Mouse (Mus musculus) intestine, embryonic 14.5 days (tissue): ENCODE data around the gene Moxd1. TPM values are rescaled to one million over a fixed set of nuclear protein-coding genes. Genes with fewer than 3 reads are reported as not detected.
A peak's percentile ranks its signal among the peaks of the same experiment; 100 is the strongest.

ENCODE experiments used
- ATAC-seq: fragments of 200-750 bp; cut with Nextera tagmentation; replicated peaks from 2 replicates; pipeline ENCODE4 v1.8.0; 2017; ENCODE audit warnings: low read depth, moderate number of reproducible peaks, moderate TSS enrichment, moderate library complexity; ENCODE audit not compliant: low FRiP score, low TSS enrichment
- DNase-seq: peaks from one replicate; pipeline ENCODE4 v3.0.0-alpha.2; 2018; ENCODE audit warnings: low spot score
- H3K27ac ChIP-seq: fragments of 300-500 bp; sonication (generic); 2 replicates; pipeline ENCODE4 v1.5.1; 2014; ENCODE audit warnings: low read depth, mild to moderate bottlenecking, control low read depth
- H3K27me3 ChIP-seq: fragments of 300-500 bp; sonication (generic); replicated peaks from 2 replicates; pipeline ENCODE4 v1.6.1; 2014; ENCODE audit warnings: low read length, control low read depth; ENCODE audit not compliant: control insufficient read depth, insufficient read depth
- H3K36me3 ChIP-seq: fragments of 300-500 bp; sonication (generic); 2 replicates; pipeline ENCODE4 v1.6.1; 2014; ENCODE audit warnings: low read length, control low read depth; ENCODE audit not compliant: control insufficient read depth, insufficient read depth
- H3K4me1 ChIP-seq: fragments of 300-500 bp; sonication (generic); replicated peaks from 2 replicates; pipeline ENCODE4 v1.6.1; 2014; ENCODE audit warnings: low read length, control low read depth, mixed read lengths; ENCODE audit not compliant: control insufficient read depth, insufficient read depth
- H3K4me2 ChIP-seq: fragments of 300-500 bp; sonication (generic); 2 replicates; pipeline ENCODE4 v1.6.1; 2014; ENCODE audit warnings: low read length
- H3K4me3 ChIP-seq: fragments of 300-500 bp; sonication (generic); 2 replicates; pipeline ENCODE4 v1.5.1; 2014; ENCODE audit warnings: low read depth, low read length, control low read depth, mixed read lengths
- H3K9ac ChIP-seq: fragments of 300-500 bp; sonication (generic); 2 replicates; pipeline ENCODE4 v1.6.1; 2014; ENCODE audit warnings: mild to moderate bottlenecking, low read length
- H3K9me3 ChIP-seq: fragments of 300-500 bp; sonication (generic); 2 replicates; pipeline ENCODE4 v1.6.1; 2016; ENCODE audit warnings: low read length, control low read depth; ENCODE audit not compliant: control insufficient read depth
- WGBS: fragments of 180-500 bp; shearing (Covaris S2); extraction: QIAGEN DNeasy Blood & Tissue Kit; methylation state at CpG from one replicate; pipeline ENCODE4 v1.1.7; 2014; 5-methylcytosine and 5-hydroxymethylcytosine counted together
- polyA plus RNA-seq: library from polyadenylated mRNA; unstranded; fragments of >200 nt; fragmentation: Nextera tagmentation; extraction: Ambion mirVana; gene quantifications from 2 replicates; pipeline ENCODE4 v1.2.1, GENCODE M21; 2014

Gene Moxd1
- polyA plus RNA-seq = 19.2 and 23.2 TPM in 2 replicates

DNA sequence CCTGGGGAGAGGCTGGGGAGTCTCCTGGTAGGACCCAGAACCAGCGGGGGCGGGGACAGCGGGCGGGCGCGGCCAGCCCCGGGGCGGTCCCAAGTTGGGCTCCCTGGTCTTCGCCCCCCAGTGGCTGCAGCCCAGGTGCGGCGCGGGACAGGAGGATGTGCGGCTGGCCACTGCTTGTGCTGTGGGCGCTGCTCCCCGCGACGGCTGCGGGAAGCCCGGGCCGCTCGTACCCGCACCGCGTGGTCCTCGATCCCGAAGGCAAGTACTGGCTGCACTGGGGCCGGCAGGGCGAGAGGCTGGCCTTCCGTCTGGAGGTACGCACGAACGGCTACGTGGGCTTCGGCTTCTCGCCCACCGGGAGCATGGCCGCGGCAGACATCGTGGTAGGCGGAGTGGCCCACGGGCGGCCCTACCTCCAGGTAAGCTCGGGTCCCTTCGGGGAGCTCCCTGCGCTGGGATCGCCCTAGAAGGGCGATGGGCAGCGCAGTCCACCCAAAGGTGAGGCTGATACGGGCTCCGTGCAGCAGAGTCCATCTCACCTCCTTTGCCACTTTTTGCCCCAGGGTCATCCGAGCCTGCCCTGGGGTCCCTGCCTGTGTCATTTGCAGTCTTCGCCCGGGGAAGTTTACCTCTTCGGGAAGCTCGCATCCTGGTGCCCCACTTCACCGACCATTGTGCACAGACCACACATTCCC is at the start of gene Moxd1:
Moxd1 (plus strand) TSS at position 69 of the 695 bp plus-strand sequence.
- Histone ChIP-seq H3K27me3 (peaks cover 13% of the 10 kb centered on the region), H3K4me3 (peak within 1 kb of the TSS; percentile 49), H3K9ac (peak within 1 kb of the TSS; percentile 40), H3K27ac (no peak within 1 kb of the TSS), H3K9me3 (no peaks in the 10 kb centered on the region), H3K4me2 (peak within 1 kb of the TSS; percentile 83), H3K36me3 (no peaks in the 10 kb centered on the region), H3K4me1 (no peaks in the 10 kb centered on the region)
- 2% methylated on average over 45 of the region's 56 CpGs for WGBS
- peak; percentile 73 for ATAC-seq
- DNase-seq = peak; percentile 73

DNA sequence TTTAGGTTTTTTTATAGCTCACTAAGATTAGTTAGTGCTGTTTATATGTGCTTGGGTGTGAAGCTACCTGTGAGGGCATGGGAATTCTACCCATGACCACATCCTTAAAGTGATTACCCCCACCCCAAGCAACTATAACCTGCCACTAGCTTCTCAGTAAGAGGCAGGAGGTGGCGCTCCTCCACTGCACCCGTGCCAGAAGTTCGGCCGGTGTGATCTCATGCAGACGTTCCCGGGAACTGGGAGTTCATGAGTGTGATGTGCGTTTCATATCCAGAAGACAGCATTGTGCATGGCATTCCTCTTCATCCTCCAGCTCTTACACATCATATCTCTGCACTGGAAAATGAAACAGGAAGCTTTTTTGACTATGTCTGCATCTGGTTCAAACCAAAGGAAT is 32.9 kb upstream of the Moxd1 start:
- no peak for ATAC-seq
- peaks cover 24% of the 10 kb centered on the region for H3K36me3 ChIP-seq
- WGBS = 46% methylated on average over 7 of the region's 7 CpGs
- no peak overlapping the region for H3K4me2 ChIP-seq
- H3K27ac ChIP-seq = no peak overlapping the region
- H3K4me3 ChIP-seq = no peak overlapping the region
- no peak overlapping the region for H3K9ac ChIP-seq
- H3K27me3 ChIP-seq = no peaks in the 10 kb centered on the region
- no peaks in the 10 kb centered on the region for H3K9me3 ChIP-seq
- no peak for DNase-seq
- H3K4me1 ChIP-seq = no peaks in the 10 kb centered on the region

DNA sequence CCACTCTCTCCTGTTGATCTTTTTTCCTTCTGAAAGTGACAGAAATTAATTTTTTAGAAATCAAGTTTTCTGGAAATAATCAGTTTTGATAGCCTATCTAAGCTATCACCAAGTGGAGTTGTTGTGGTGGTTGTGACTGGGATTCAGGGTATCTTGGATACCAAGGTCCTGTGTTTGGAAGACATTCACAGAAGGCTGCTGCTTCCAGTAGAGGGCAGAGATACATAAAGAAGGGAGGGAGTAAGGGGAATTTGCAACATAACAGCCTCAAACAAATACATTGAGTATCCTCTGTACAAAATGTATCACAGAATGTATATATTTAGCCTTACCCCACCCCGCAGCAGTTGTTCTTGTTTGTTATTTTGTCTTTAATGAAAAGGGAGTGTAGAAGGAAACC is 31.3 kb upstream of the Moxd1 start:
- no peak overlapping the region for H3K4me3 ChIP-seq
- H3K27ac ChIP-seq = no peak overlapping the region
- no peak overlapping the region for H3K4me2 ChIP-seq
- no peaks in the 10 kb centered on the region; the same call in 1 of the 2 replicates for H3K9me3 ChIP-seq
- H3K4me1 ChIP-seq = no peaks in the 10 kb centered on the region
- 44% methylated on average over 1 of the region's 1 CpGs for WGBS
- ATAC-seq (no peak), DNase-seq (no peak)
- no peaks in the 10 kb centered on the region for H3K27me3 ChIP-seq
- H3K36me3 ChIP-seq = peaks cover 15% of the 10 kb centered on the region
- H3K9ac ChIP-seq = no peak overlapping the region

DNA sequence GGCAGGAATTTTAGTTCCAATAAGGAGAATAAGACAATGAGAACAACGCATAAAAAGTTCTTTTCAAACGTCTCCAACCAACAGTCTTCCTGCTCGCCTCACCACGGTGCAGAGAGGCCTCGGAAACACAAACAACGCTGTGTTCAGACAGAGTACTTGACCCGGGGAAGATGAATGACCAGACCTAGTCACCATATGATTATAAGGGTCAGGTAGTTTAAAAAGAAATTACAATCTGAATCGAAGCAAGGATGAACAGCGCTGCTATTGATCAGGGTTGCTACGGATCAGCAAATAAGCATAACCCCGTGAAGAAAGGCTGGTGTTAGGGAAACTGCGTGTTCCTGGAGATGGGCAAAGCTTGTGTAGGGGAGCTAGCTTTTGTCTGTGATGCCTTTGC is 24.0 kb upstream of the Moxd1 start:
- ATAC-seq = no peak
- 52% methylated on average over 12 of the region's 12 CpGs for WGBS

DNA sequence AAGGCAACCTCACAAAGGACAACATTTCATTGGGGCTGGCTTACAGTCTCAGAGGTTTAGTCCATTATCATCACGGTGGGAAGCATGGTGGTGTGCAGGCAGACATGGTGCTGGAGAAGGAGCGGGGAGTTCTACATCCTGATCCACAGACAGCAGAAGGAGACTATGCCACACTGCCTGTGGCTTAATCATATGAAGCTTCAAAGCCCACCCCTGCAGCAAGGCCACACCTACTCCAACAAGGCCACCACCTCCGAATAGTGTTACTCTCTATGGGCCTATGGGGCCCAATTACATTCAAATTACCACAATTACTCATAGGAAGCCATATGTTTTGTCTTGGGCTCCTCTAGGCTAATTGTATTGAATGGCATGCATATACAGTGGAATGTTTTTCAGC is 23.2 kb upstream of the Moxd1 start:
- Histone ChIP-seq H3K27me3 (no peaks in the 10 kb centered on the region), H3K27ac (no peak overlapping the region), H3K9me3 (no peaks in the 10 kb centered on the region; the same call in 1 of the 2 replicates), H3K4me3 (no peak overlapping the region), H3K4me1 (no peaks in the 10 kb centered on the region), H3K9ac (no peak overlapping the region), H3K36me3 (no peaks in the 10 kb centered on the region), H3K4me2 (no peak overlapping the region)
- DNase-seq = no peak
- no peak for ATAC-seq
- 85% methylated on average over 3 of the region's 3 CpGs for WGBS

More for the DNA sequence above, 24.0 kb upstream of the Moxd1 start:
- Histone ChIP-seq H3K4me1 (no peaks in the 10 kb centered on the region), H3K36me3 (no peaks in the 10 kb centered on the region), H3K27ac (no peak overlapping the region), H3K4me3 (no peak overlapping the region), H3K4me2 (no peak overlapping the region), H3K27me3 (no peaks in the 10 kb centered on the region), H3K9ac (no peak overlapping the region), H3K9me3 (no peaks in the 10 kb centered on the region; the same call in 1 of the 2 replicates)
- no peak for DNase-seq

DNA sequence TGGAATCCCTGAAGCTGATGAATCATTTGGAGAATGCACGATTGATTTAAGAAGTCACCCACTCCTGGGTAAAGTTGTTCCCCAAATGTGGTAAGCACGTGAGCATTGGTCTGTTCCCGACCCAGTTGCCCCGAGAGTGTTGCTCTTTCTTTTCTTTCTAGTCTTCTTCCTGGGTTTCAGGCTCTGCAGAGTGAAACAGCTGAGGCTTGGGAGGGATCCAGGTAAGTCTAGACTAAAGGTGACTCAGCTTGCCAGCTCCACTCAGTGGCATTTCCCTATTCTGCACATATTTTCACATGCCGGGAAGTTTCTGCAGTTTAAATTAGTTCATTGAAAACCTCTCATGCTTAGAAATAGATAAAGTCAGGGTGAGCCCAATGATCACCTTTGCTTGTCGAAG is 13.2 kb upstream of the Moxd1 start:
- no peak overlapping the region for H3K4me3 ChIP-seq
- no peak overlapping the region for H3K4me2 ChIP-seq
- DNase-seq (no peak), ATAC-seq (no peak)
- no peak overlapping the region for H3K27ac ChIP-seq
- no peaks in the 10 kb centered on the region for H3K36me3 ChIP-seq
- no peaks in the 10 kb centered on the region for H3K27me3 ChIP-seq
- H3K9ac ChIP-seq = no peak overlapping the region
- H3K9me3 ChIP-seq = no peaks in the 10 kb centered on the region
- WGBS = 79% methylated on average over 6 of the region's 6 CpGs
- H3K4me1 ChIP-seq = no peaks in the 10 kb centered on the region

DNA sequence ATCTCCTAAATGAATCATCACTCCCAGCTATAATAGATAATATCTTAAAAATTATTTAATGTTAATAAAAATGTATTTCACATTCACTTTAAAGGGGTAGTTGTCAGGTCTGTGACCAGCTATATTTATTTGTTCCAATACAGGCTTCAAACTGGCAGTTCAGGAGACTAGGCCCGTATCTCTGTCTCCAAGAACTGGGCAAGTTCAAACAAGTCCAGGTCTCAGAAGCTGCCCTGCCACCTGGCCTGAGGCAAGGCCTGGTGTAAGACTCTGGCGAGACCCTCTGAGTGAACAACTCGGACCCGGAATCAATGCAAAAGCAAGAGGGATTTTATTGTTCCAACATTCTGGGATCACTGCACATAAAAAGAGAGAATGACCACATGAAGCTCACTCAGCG is 10.0 kb upstream of the Moxd1 start:
- 90% methylated on average over 5 of the region's 5 CpGs for WGBS
- Histone ChIP-seq H3K4me1 (no peaks in the 10 kb centered on the region; the same call in 1 of the 2 replicates), H3K4me3 (no peak overlapping the region), H3K27ac (no peak overlapping the region), H3K36me3 (no peaks in the 10 kb centered on the region), H3K27me3 (no peaks in the 10 kb centered on the region), H3K9ac (no peak overlapping the region), H3K4me2 (no peak overlapping the region), H3K9me3 (no peaks in the 10 kb centered on the region)
- DNase-seq (no peak), ATAC-seq (no peak)

DNA sequence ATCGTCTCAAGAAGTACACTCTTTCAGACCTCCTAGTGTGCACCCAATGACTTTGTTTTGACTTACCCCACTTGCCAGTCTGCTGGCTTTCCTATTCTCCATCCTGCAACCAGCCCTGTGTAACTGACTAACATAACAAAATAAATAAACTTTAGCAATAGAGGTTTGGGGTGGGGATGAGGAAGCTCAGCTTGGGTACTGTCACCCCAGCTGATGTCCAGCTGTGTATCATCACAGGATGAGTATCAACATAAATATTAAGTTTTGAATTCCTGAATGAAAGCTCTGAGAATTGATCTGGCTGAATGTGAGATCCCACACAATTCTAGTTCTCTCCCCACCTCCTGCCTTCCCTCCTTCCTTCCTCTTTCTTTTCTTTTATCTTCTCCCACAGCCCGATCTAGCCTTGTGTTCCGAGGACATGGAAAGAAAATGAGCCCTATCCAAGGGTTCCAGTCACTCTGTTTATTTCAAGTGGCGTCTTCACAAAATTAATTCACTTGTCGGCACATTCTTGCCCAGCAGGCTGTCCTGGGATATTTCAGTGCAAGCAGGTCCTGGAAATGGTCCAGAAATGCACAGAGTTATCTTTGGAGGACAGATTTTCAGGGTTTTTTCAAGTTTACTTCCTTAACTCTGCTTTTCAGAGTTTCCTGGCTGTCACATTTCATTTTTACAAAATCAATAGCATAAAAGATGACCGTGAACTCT is 5.6 kb upstream of the Moxd1 start:
- H3K4me3 ChIP-seq = no peak overlapping the region
- 0 out of 2 replicates have a peak, but pooled peaks cover 3% of the 10 kb centered on the region for H3K27me3 ChIP-seq
- H3K9ac ChIP-seq = no peak overlapping the region
- no peaks in the 10 kb centered on the region for H3K9me3 ChIP-seq
- peak overlapping the region; percentile 10; the same call in 1 of the 2 replicates for H3K27ac ChIP-seq
- no peaks in the 10 kb centered on the region for H3K36me3 ChIP-seq
- H3K4me1 ChIP-seq = no peaks in the 10 kb centered on the region; the same call in 1 of the 2 replicates
- H3K4me2 ChIP-seq = 0 out of 2 replicates have a peak overlapping the region, but pooled peaks have one; percentile 2
- ATAC-seq = no peak
- 24% methylated on average over 6 of the region's 6 CpGs for WGBS
- DNase-seq = no peak
